Mouse (Mus musculus): ENCODE measurements around the gene Gdi1.

DNA sequence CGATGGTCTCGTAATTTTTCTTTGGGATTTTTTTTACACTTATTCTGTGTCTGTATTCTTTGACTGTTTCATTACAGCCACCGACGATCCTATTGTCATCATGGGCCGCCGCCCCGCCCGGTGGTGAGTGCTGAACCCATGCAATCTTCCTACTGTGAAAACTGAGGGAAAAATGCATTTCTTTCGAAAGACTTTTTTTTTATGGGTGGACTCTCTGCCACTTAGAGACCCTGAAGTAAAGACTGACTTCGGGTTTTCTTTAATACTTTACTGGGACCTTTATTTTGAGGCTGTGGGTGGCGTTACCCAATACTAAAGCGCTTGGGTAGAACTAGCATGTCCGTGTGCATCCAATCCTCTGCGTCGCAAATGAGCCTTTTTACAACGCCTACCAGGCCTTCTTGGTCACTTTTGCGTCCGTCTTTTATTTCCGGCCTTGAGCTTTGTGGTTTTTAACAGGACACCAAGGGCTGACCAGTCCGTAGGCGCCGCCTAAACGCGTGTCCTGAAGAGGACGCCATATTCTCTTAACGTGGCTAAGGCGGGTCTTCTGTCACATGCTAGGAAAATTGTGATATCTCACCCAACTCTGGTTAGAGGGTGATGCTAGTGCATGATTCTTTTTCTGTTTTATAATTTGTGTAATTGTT is 33.8 kb upstream of the Gdi1 start:
- TF ChIP-seq CTCF (IDR thresholded peaks at IDR 0.05; ENCODE audit: control insufficient read depth, insufficient read depth, insufficient replicate concordance, low read depth, low read length) (no peak), POLR2A (IDR thresholded peaks at IDR 0.05; ENCODE audit: control insufficient read depth, low read depth, low read length) (no peak)

All from testis, adult 2 months (tissue).